Mouse (Mus musculus) hindbrain, embryonic 14.5 days (tissue): ENCODE data around the gene Hmga1. TPM values are rescaled to one million over a fixed set of nuclear protein-coding genes. Genes with fewer than 3 reads are reported as not detected.

Experiments
- ATAC-seq: fragments of 200-750 bp; cut with Nextera tagmentation; 2 replicates; pipeline ENCODE4 v1.8.0; 2017; ENCODE audit warnings: moderate number of reproducible peaks, mild to moderate bottlenecking, moderate TSS enrichment, moderate library complexity; ENCODE audit not compliant: low FRiP score
- DNase-seq: peaks from one replicate; pipeline ENCODE4 v3.0.0-alpha.2; 2015; ENCODE audit warnings: low spot score
- H3K27ac ChIP-seq: fragments of 300-500 bp; sonication (generic); 2 replicates; pipeline ENCODE4 v1.5.1; 2014; ENCODE audit warnings: mild to moderate bottlenecking, moderate library complexity
- H3K27me3 ChIP-seq: fragments of 300-500 bp; sonication (generic); 2 replicates; pipeline ENCODE4 v1.6.1; 2014; ENCODE audit warnings: mild to moderate bottlenecking, low read length, mixed read lengths; ENCODE audit not compliant: control insufficient read depth, insufficient read depth
- H3K36me3 ChIP-seq: fragments of 300-500 bp; sonication (generic); replicated peaks from 2 replicates; pipeline ENCODE4 v1.6.1; 2014; ENCODE audit not compliant: control insufficient read depth, insufficient read depth
- H3K4me1 ChIP-seq: fragments of 300-500 bp; sonication (generic); replicated peaks from 2 replicates; pipeline ENCODE4 v1.6.1; 2014; ENCODE audit warnings: antibody characterized with exemption, low read length, mixed read lengths; ENCODE audit not compliant: control insufficient read depth, insufficient read depth
- H3K4me2 ChIP-seq: fragments of 300-500 bp; sonication (generic); replicated peaks from 2 replicates; pipeline ENCODE4 v1.6.1; 2014; ENCODE audit warnings: mild to moderate bottlenecking, moderate library complexity
- H3K4me3 ChIP-seq: fragments of 300-500 bp; sonication (generic); replicated peaks from 2 replicates; pipeline ENCODE4 v1.5.1; 2014; ENCODE audit warnings: mild to moderate bottlenecking, low read length
- H3K9ac ChIP-seq: fragments of 300-500 bp; sonication (generic); 2 replicates; pipeline ENCODE4 v1.6.1; 2014
- H3K9me3 ChIP-seq: fragments of 300-500 bp; sonication (generic); 2 replicates; pipeline ENCODE4 v1.6.1; 2016; ENCODE audit warnings: low read length; ENCODE audit not compliant: control insufficient read depth
- WGBS: fragments of 180-500 bp; shearing (Covaris S2); extraction: QIAGEN DNeasy Blood & Tissue Kit; methylation state at CpG from one replicate; pipeline ENCODE4 v1.1.7; 2014; 5-methylcytosine and 5-hydroxymethylcytosine counted together
- polyA plus RNA-seq: library from polyadenylated mRNA; unstranded; fragments of >200 nt; fragmentation: Nextera tagmentation; extraction: Ambion mirVana; gene quantifications from 2 replicates; pipeline ENCODE4 v1.2.1, GENCODE M21; 2014

Hmga1 gene
- polyA plus RNA-seq, 1 experiment from 2014 or later, result 136 TPM

- Histone ChIP-seq H3K36me3 (no peaks in the 10 kb centered on the region), H3K4me3 (no peak overlapping the region), H3K9me3 (no peaks in the 10 kb centered on the region), H3K4me2 (no peak overlapping the region), H3K27me3 (peaks cover 10% of the 10 kb centered on the region; the same call in 1 of the 2 replicates), H3K4me1 (peaks cover 15% of the 10 kb centered on the region; the same call in 1 of the 2 replicates), H3K9ac (no peak overlapping the region), H3K27ac (no peak overlapping the region)
- DNase-seq (no peak), ATAC-seq (no peak)
- 52% methylated on average over 7 of the region's 7 CpGs for WGBS
Measured at GRCm38 (mm10) chr17:27523121-27523520, 33.2 kb upstream of the Hmga1 start.

DNA sequence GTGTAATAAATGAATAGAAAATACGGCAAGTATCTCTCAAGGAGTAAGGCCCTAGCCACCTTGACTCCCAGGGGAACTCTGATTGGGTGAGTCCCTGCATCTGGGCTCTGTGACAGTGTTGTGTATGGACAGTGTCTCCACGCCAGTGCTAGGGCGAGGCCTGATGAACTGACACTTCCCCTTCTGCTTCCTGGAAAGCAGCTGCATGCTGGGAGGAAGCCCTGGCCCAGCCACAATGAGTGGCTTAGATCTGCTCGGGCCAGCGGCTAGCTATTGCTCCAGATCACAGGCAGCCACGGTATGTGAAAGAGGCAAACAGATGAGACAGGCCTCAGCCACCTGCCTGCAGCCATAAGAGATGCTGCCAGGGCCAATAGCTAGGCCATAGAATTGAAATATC is 29.1 kb upstream of the Hmga1 start:
- Histone ChIP-seq H3K4me2 (no peak overlapping the region), H3K9ac (no peak overlapping the region), H3K36me3 (no peaks in the 10 kb centered on the region), H3K4me3 (no peak overlapping the region), H3K27me3 (no peaks in the 10 kb centered on the region), H3K27ac (no peak overlapping the region), H3K4me1 (no peaks in the 10 kb centered on the region), H3K9me3 (no peaks in the 10 kb centered on the region)
- DNase-seq (no peak), ATAC-seq (no peak)
- 71% methylated on average over 6 of the region's 6 CpGs for WGBS

- WGBS, result 53% methylated on average over 8 of the region's 8 CpGs
- no peaks in the 10 kb centered on the region for H3K27me3 ChIP-seq
- no peak overlapping the region for H3K27ac ChIP-seq
- H3K36me3 ChIP-seq, result no peaks in the 10 kb centered on the region
- no peak overlapping the region for H3K4me2 ChIP-seq
- H3K4me3 ChIP-seq, result no peak overlapping the region
- H3K9me3 ChIP-seq, result no peaks in the 10 kb centered on the region
- H3K9ac ChIP-seq, result no peak overlapping the region
- DNase-seq, result no peak
- no peaks in the 10 kb centered on the region for H3K4me1 ChIP-seq
- no peak for ATAC-seq
Measured at GRCm38 (mm10) chr17:27528030-27528429, 28.3 kb upstream of the Hmga1 start.

- ATAC-seq (no peak), DNase-seq (no peak)
- H3K9me3 ChIP-seq, result no peaks in the 10 kb centered on the region
- no peaks in the 10 kb centered on the region for H3K36me3 ChIP-seq
- H3K4me1 ChIP-seq, result no peaks in the 10 kb centered on the region
- H3K27me3 ChIP-seq, result no peaks in the 10 kb centered on the region
- no peak overlapping the region for H3K4me3 ChIP-seq
- WGBS, result 56% methylated on average over 5 of the region's 5 CpGs
- no peak overlapping the region for H3K9ac ChIP-seq
- H3K4me2 ChIP-seq, result no peak overlapping the region
- H3K27ac ChIP-seq, result no peak overlapping the region
Measured at GRCm38 (mm10) chr17:27528767-27529166, 27.5 kb upstream of the Hmga1 start.

GRCm38 (mm10) chr17:27532095-27532494 is 24.2 kb upstream of the Hmga1 start:
- DNase-seq (no peak), ATAC-seq (no peak)
- no peak overlapping the region for H3K4me2 ChIP-seq
- H3K4me3 ChIP-seq, result no peak overlapping the region
- no peaks in the 10 kb centered on the region for H3K27me3 ChIP-seq
- WGBS, result 93% methylated on average over 8 of the region's 8 CpGs
- H3K4me1 ChIP-seq, result peaks cover 2% of the 10 kb centered on the region; the same call in 1 of the 2 replicates
- no peaks in the 10 kb centered on the region for H3K36me3 ChIP-seq
- no peaks in the 10 kb centered on the region for H3K9me3 ChIP-seq
- H3K9ac ChIP-seq, result no peak overlapping the region
- H3K27ac ChIP-seq, result no peak overlapping the region

DNA sequence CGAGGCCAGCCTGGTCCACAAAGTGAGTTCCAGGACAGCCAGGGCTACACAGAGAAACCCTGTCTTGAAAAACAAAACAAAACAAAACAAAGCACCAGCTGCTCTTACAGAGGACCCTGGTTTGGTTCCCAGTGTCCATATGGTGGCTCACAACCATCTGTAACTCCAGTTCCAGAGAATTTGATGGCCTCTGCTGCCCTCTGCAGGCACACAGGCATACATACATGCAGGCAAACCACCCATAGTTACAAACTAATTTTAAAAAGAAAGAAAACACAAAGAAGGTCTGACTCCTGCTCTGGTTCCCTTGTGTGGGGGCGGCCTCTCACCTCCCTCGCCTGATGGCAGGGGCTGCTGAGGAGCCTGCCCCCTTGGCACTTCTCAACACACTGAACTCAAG is 22.9 kb upstream of the Hmga1 start:
- H3K27ac ChIP-seq, result no peak overlapping the region
- H3K36me3 ChIP-seq, result no peaks in the 10 kb centered on the region
- H3K9me3 ChIP-seq, result no peaks in the 10 kb centered on the region
- H3K9ac ChIP-seq, result no peak overlapping the region
- 88% methylated on average over 3 of the region's 3 CpGs for WGBS
- no peaks in the 10 kb centered on the region for H3K27me3 ChIP-seq
- no peak for DNase-seq
- peaks cover 2% of the 10 kb centered on the region; the same call in 1 of the 2 replicates for H3K4me1 ChIP-seq
- no peak for ATAC-seq
- H3K4me2 ChIP-seq, result no peak overlapping the region
- no peak overlapping the region for H3K4me3 ChIP-seq

DNA sequence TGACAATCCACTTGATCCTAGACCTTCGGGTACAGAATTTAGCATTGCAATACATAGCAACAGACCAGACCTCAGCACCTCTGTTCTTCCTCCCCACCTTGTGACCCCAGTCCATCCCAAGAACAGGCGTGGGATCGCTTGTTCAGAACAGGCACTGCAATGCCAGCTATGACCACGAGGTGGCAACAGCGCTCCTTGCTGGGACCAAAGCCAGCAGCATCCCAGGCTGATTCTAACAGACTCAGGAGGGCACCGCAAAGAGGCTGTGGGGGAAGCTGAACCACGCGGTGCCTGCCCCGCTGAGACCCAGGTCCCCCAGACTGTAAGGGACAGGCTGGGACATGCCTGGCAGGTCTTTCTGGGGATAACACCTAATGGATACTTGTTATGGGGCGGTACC is 21.6 kb upstream of the Hmga1 start:
- peak overlapping the region; percentile 28; the same call in 1 of the 2 replicates for H3K4me2 ChIP-seq
- no peaks in the 10 kb centered on the region for H3K27me3 ChIP-seq
- 6% methylated on average over 10 of the region's 10 CpGs for WGBS
- DNase-seq (peak; percentile 96), ATAC-seq (peak; percentile 70; the same call in 1 of the 2 replicates)
- H3K36me3 ChIP-seq, result no peaks in the 10 kb centered on the region
- peaks cover 2% of the 10 kb centered on the region; the same call in 1 of the 2 replicates for H3K4me1 ChIP-seq
- no peak overlapping the region for H3K27ac ChIP-seq
- H3K9ac ChIP-seq, result no peak overlapping the region
- H3K9me3 ChIP-seq, result no peaks in the 10 kb centered on the region
- H3K4me3 ChIP-seq, result no peak overlapping the region

GRCm38 (mm10) chr17:27541261-27541660 is 15.0 kb upstream of the Hmga1 start:
- ATAC-seq (no peak), DNase-seq (no peak)
- Histone ChIP-seq H3K4me3 (no peak overlapping the region), H3K36me3 (no peaks in the 10 kb centered on the region), H3K4me1 (no peaks in the 10 kb centered on the region), H3K27ac (no peak overlapping the region), H3K9ac (no peak overlapping the region), H3K4me2 (no peak overlapping the region), H3K27me3 (no peaks in the 10 kb centered on the region), H3K9me3 (no peaks in the 10 kb centered on the region)
- WGBS, result 84% methylated on average over 2 of the region's 2 CpGs

GRCm38 (mm10) chr17:27541984-27542383 is 14.3 kb upstream of the Hmga1 start:
- H3K4me3 ChIP-seq, result no peak overlapping the region
- no peak for ATAC-seq
- H3K9ac ChIP-seq, result no peak overlapping the region
- H3K27ac ChIP-seq, result no peak overlapping the region
- no peaks in the 10 kb centered on the region for H3K36me3 ChIP-seq
- no peak for DNase-seq
- WGBS, result 75% methylated on average over 3 of the region's 3 CpGs
- no peaks in the 10 kb centered on the region for H3K27me3 ChIP-seq
- no peaks in the 10 kb centered on the region for H3K9me3 ChIP-seq
- H3K4me1 ChIP-seq, result no peaks in the 10 kb centered on the region
- no peak overlapping the region for H3K4me2 ChIP-seq

DNA sequence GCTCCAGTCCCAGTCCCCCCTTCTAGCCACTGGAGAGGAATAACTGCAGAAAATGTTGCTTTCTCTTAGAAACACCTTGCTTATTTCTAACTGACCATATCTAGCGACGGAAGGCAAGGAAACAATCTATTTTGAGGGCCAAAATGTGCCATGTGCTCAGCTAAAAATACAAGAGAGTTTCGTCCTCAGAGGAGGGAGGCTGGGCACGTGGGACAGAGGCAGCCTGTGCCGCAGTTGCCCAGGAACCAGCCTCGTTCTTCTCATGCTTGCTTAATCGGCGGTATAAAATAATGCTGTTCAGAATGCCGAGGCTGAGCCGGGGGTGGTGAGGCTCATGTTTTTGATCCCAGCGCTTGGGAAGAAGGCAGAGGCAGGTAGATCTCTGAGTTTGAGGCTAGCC is 11.7 kb upstream of the Hmga1 start:
- no peak for DNase-seq
- Histone ChIP-seq H3K9me3 (no peaks in the 10 kb centered on the region), H3K4me1 (0 out of 2 replicates have a peak, but pooled peaks cover 3% of the 10 kb centered on the region), H3K9ac (no peak overlapping the region), H3K27me3 (no peaks in the 10 kb centered on the region), H3K4me3 (no peak overlapping the region), H3K27ac (no peak overlapping the region), H3K36me3 (no peaks in the 10 kb centered on the region), H3K4me2 (no peak overlapping the region)
- ATAC-seq, result no peak
- WGBS, result 85% methylated on average over 11 of the region's 11 CpGs
